Mouse (Mus musculus): ENCODE results near the gene Csnk1g1. TPM values are rescaled to one million over a fixed set of nuclear protein-coding genes. Genes with fewer than 3 reads are reported as not detected.

Gene Csnk1g1
- polyA plus RNA-seq (2021; fragmentation: Nextera tagmentation): 13.1 and 14.7 TPM in 2 replicates
- long read RNA-seq, experiment 1, partial matches to known transcripts: 2 of 9 reads
- long read RNA-seq, experiment 1, other reads (novel, unspliced or antisense): 7 of 9 reads
- long read RNA-seq, experiment 2, full-length matches to known transcripts: 3 of 23 reads
- long read RNA-seq, experiment 2, partial matches to known transcripts: 7 of 23 reads
- long read RNA-seq, experiment 2, other reads (novel, unspliced or antisense): 13 of 23 reads

GRCm38 (mm10) chr9:65908394-65909300, at the start of gene Csnk1g1, which contains the start of gene Trip4:
Gene Csnk1g1 (plus strand): TSS chr9:65908924.
Gene Trip4 (minus strand): TSS chr9:65908794.

GRCm38 (mm10) chr9:65890143-65890628, 18.5 kb upstream of the Csnk1g1 start, which contains the start of gene Pclaf:
Gene Pclaf (plus strand): TSS chr9:65890237.

GRCm38 (mm10) chr9:66059583-66060307, 151.0 kb downstream of the Csnk1g1 start, which contains the start of gene Ppib:
Gene Ppib (plus strand): TSS chr9:66060222.

GRCm38 (mm10) chr9:66069583-66069982, 160.9 kb downstream of the Csnk1g1 start, which contains the start of gene Snx22:
Gene Snx22 (minus strand): TSS chr9:66069719.

Other genes starting within 250 kb of the Csnk1g1 start
- 269 and 278 TPM in 2 replicates for gene Oaz2, start 240.9 kb upstream of the Csnk1g1 start, polyA plus RNA-seq (2021; fragmentation: Nextera tagmentation)
- gene Zfp609, start 81.4 kb upstream of the Csnk1g1 start, polyA plus RNA-seq (2021; fragmentation: Nextera tagmentation): 2.4 and 2.9 TPM in 2 replicates
- gene Pclaf, start 18.7 kb upstream of the Csnk1g1 start, polyA plus RNA-seq (2021; fragmentation: Nextera tagmentation): 0.25 and 0.49 TPM in 2 replicates
- 19.4 and 21.2 TPM in 2 replicates for gene Trip4, start 130 bp upstream of the Csnk1g1 start, polyA plus RNA-seq (2021; fragmentation: Nextera tagmentation)
- 350 and 360 TPM in 2 replicates for gene Ppib, start 151.3 kb downstream of the Csnk1g1 start, polyA plus RNA-seq (2021; fragmentation: Nextera tagmentation)
- gene Snx22, start 160.8 kb downstream of the Csnk1g1 start, polyA plus RNA-seq (2021; fragmentation: Nextera tagmentation): 4.4 and 5.8 TPM in 2 replicates
- 63.8 and 65.4 TPM in 2 replicates for gene Snx1, start 217.7 kb downstream of the Csnk1g1 start, polyA plus RNA-seq (2021; fragmentation: Nextera tagmentation)
- 51.4 and 57.5 TPM in 2 replicates for gene Ciao2a, start 217.7 kb downstream of the Csnk1g1 start, polyA plus RNA-seq (2021; fragmentation: Nextera tagmentation)
- 1.8 and 2.4 TPM in 2 replicates for gene Dapk2, start 249.3 kb downstream of the Csnk1g1 start, polyA plus RNA-seq (2021; fragmentation: Nextera tagmentation)

Measured in layer of hippocampus, adult 6 months (tissue).